23 mouse cellular contexts compared by ENCODE assay signal in genomic region chr14:46017976-46018375, GRCm38 (mm10).
A peak's percentile ranks its signal among the peaks of the same experiment; 100 is the strongest.
DNase-seq lines count a peak whose midpoint lies in the region; ATAC-seq and TF ChIP-seq lines count a peak whose summit lies in the region.
"Had no signal": no experiment of that assay in that cellular context is flagged by ENCODE, and none has a peak within 500 bp of the region (broad histone marks: within the 10 kb centered on the region; RNA-seq: fewer than 3 reads in every experiment).

No protein-coding gene starts in this region.

- peaks cover 18% of the 10 kb centered on the region; the same call in 1 of the 2 replicates for H3K4me1 ChIP-seq in stomach, embryonic 14.5 days (ENCODE audit: control insufficient read depth, insufficient read depth, low read length)
- H3K4me1 ChIP-seq in stomach, postnatal 0 days (replicated peaks; ENCODE audit: control insufficient read depth, insufficient read depth) = no peaks in the 10 kb centered on the region

- 73% methylated on average over 6 of the region's 6 CpGs for WGBS in stomach, embryonic 14.5 days
- 80% methylated on average over 6 of the region's 6 CpGs for WGBS in stomach, postnatal 0 days

- no peak overlapping the region for H3K4me3 ChIP-seq in stomach, embryonic 14.5 days (ENCODE audit: low read depth, low read length)
- H3K4me3 ChIP-seq in stomach, postnatal 0 days (ENCODE audit: low read depth, low read length) = no peak overlapping the region
- H3K4me3 ChIP-seq: embryonic facial prominence, embryonic 15.5 days; heart, embryonic 13.5 days; limb, embryonic 13.5 days; liver, embryonic 15.5 days; midbrain, embryonic 10.5 days had no signal

- no peaks in the 10 kb centered on the region for H3K36me3 ChIP-seq in stomach, embryonic 14.5 days (ENCODE audit: control insufficient read depth, insufficient read depth, low read length)
- H3K36me3 ChIP-seq in stomach, postnatal 0 days (ENCODE audit: control insufficient read depth, insufficient read depth, low read length) = no peaks in the 10 kb centered on the region
- H3K36me3 ChIP-seq: embryonic facial prominence, embryonic 15.5 days; G1E; heart, embryonic 13.5 days; limb, embryonic 13.5 days; liver, embryonic 15.5 days; midbrain, embryonic 10.5 days had no signal

- DNase-seq in kidney, adult 11 months = peak; percentile 21
- DNase-seq in kidney, postnatal 14 days = no peak
- no peak for DNase-seq in stomach, postnatal 0 days (ENCODE audit: low spot score)
- DNase-seq in kidney, postnatal 36 days = peak; percentile 42 to 48
- DNase-seq in right cerebral cortex, postnatal 36 days (ENCODE audit: low spot score in 2 of 2) = no peak
- no peak for DNase-seq in frontal cortex, postnatal 25 days (ENCODE audit: low spot score in 2 of 2)
- DNase-seq in heart, postnatal 4 days = no peak
- DNase-seq: adrenal gland, postnatal 10 days; cerebellum, adult 9-10 months; gastrocnemius, postnatal 10 days; heart, adult 18-20 months; right cerebral cortex, postnatal 4 days; thymus, adult 18-20 months had no signal

- TF ChIP-seq EP300 in stomach, postnatal 0 days (optimal IDR thresholded peaks at IDR 0.05) = no peak

- H3K27me3 ChIP-seq in stomach, embryonic 14.5 days (ENCODE audit: control insufficient read depth, insufficient read depth, low read length) = no peaks in the 10 kb centered on the region
- H3K27me3 ChIP-seq in stomach, postnatal 0 days (ENCODE audit: control insufficient read depth, insufficient read depth, low read length) = no peaks in the 10 kb centered on the region
- H3K27me3 ChIP-seq: embryonic facial prominence, embryonic 15.5 days; heart, embryonic 13.5 days; liver, embryonic 15.5 days had no signal

- no peaks in the 10 kb centered on the region for H3K9me3 ChIP-seq in stomach, embryonic 14.5 days (ENCODE audit: control insufficient read depth, low read depth, low read length)
- H3K9me3 ChIP-seq in stomach, postnatal 0 days (ENCODE audit: control insufficient read depth, low read length) = no peaks in the 10 kb centered on the region
- H3K9me3 ChIP-seq: embryonic facial prominence, embryonic 15.5 days; G1E; heart, embryonic 13.5 days; limb, embryonic 13.5 days; liver, embryonic 15.5 days; midbrain, embryonic 10.5 days had no signal

- peak overlapping the region; percentile 56 for H3K27ac ChIP-seq in stomach, embryonic 14.5 days (ENCODE audit: low read length)
- H3K27ac ChIP-seq in stomach, postnatal 0 days (replicated peaks) = no peak overlapping the region
- H3K27ac ChIP-seq: heart, embryonic 13.5 days; hindbrain, embryonic 14.5 days; kidney, postnatal 0 days; limb, embryonic 13.5 days; liver, embryonic 15.5 days; midbrain, embryonic 10.5 days had no signal

- H3K9ac ChIP-seq in stomach, embryonic 14.5 days (replicated peaks; ENCODE audit: low read depth, low read length) = no peak overlapping the region
- H3K9ac ChIP-seq in stomach, postnatal 0 days (ENCODE audit: low read length) = no peak overlapping the region
- H3K9ac ChIP-seq: embryonic facial prominence, embryonic 15.5 days; heart, embryonic 13.5 days; hindbrain, embryonic 14.5 days; limb, embryonic 13.5 days; liver, embryonic 15.5 days had no signal

- H3K4me2 ChIP-seq in stomach, embryonic 14.5 days (replicated peaks; ENCODE audit: low read depth, low read length) = no peak overlapping the region
- H3K4me2 ChIP-seq in stomach, postnatal 0 days (replicated peaks; ENCODE audit: low read depth) = no peak overlapping the region
- H3K4me2 ChIP-seq: embryonic facial prominence, embryonic 15.5 days; heart, embryonic 13.5 days; hindbrain, embryonic 14.5 days; limb, embryonic 13.5 days; liver, embryonic 15.5 days had no signal

- ATAC-seq in stomach, embryonic 14.5 days (ENCODE audit: insufficient number of reproducible peaks, insufficient read depth, low FRiP score, low read depth) = no peak
- no peak for ATAC-seq in stomach, postnatal 0 days (ENCODE audit: low FRiP score, low TSS enrichment)
- ATAC-seq: activated CD4-positive, CD25-positive, alpha-beta regulatory T cell, adult 4 months had no signal

- no peak for TF ChIP-seq CTCF in stomach, postnatal 0 days (IDR thresholded peaks at IDR 0.05; ENCODE audit: low read depth)

Comparison
In these comparisons a context has a peak if more than half of its experiments do, and no peak if none do; other contexts are left out.
1. DNase-seq: peak in kidney, adult 11 months (single experiment) and kidney, postnatal 36 days (2 of 2); none in kidney, postnatal 14 days (single experiment), stomach, postnatal 0 days (single experiment), right cerebral cortex, postnatal 36 days (0 of 2), frontal cortex, postnatal 25 days (0 of 2) and heart, postnatal 4 days (single experiment).